Mouse (Mus musculus) ES-E14 (cell line): ENCODE results near the gene Sufu. TPM values are rescaled to one million over a fixed set of nuclear protein-coding genes. Genes with fewer than 3 reads are reported as not detected.

Experiments used
- DNase-seq: peaks from one replicate; pipeline ENCODE4 v3.0.0-alpha.2; 2013; ENCODE audit warnings: low read depth, low spot score
- H3K27ac ChIP-seq: 2 replicates; pipeline ENCODE4 v1.5.1; 2012; ENCODE audit warnings: low read depth, mild to moderate bottlenecking, low read length, moderate library complexity, mixed read lengths; ENCODE audit not compliant: poor library complexity, insufficient read depth, severe bottlenecking
- H3K36me3 ChIP-seq: 2 replicates; pipeline ENCODE4 v1.6.1; 2012; ENCODE audit warnings: mild to moderate bottlenecking, low read length, moderate library complexity, mixed read lengths; ENCODE audit not compliant: control insufficient read depth, poor library complexity, insufficient read depth, severe bottlenecking
- H3K4me1 ChIP-seq, 2 experiments: fragments of 150-350 bp in 1 of 2; sonication (generic) in 1 of 2; 2 replicates each; pipeline ENCODE4 v1.6.1; 2012; ENCODE audit warnings: low read length in 2 of 2, mild to moderate bottlenecking in 1 of 2, mixed read lengths in 1 of 2; ENCODE audit not compliant: control insufficient read depth in 2 of 2, insufficient read depth in 2 of 2, poor library complexity in 1 of 2
- H3K4me3 ChIP-seq, 2 experiments: fragments of 150-350 bp in 1 of 2; sonication (generic) in 1 of 2; 2 replicates each; pipeline ENCODE4 v1.5.1; 2012; ENCODE audit warnings: low read length in 2 of 2, low read depth in 1 of 2, mild to moderate bottlenecking in 1 of 2, mixed read lengths in 1 of 2; ENCODE audit not compliant: insufficient read depth in 1 of 2, poor library complexity in 1 of 2, severe bottlenecking in 1 of 2
- H3K9ac ChIP-seq: 2 replicates; pipeline ENCODE4 v1.6.1; 2012; ENCODE audit warnings: low read depth, mild to moderate bottlenecking, low read length, mixed read lengths; ENCODE audit not compliant: poor library complexity, insufficient read depth, severe bottlenecking
- H3K9me3 ChIP-seq: fragments of 150-350 bp; sonication (generic); 2 replicates; pipeline ENCODE4 v1.6.1; 2012; ENCODE audit warnings: low read depth, mild to moderate bottlenecking, low read length; ENCODE audit not compliant: control insufficient read depth, insufficient read depth
- CHD2 ChIP-seq: IDR thresholded peaks from 2 replicates; pipeline ENCODE4 v1.6.1; 2014; ENCODE audit warnings: mild to moderate bottlenecking, low read depth, low read length, inconsistent platforms
- HCFC1 ChIP-seq: IDR thresholded peaks from 2 replicates; pipeline ENCODE4 v1.6.1; 2012; ENCODE audit warnings: low read length, inconsistent platforms, borderline replicate concordance; ENCODE audit not compliant: insufficient read depth
- MAFK ChIP-seq: IDR thresholded peaks from 2 replicates; pipeline ENCODE4 v1.6.1; 2014; ENCODE audit warnings: mild to moderate bottlenecking, low read depth, low read length, inconsistent platforms; ENCODE audit not compliant: insufficient read depth
- ZC3H11A ChIP-seq: IDR thresholded peaks from 2 replicates; pipeline ENCODE4 v1.6.1; 2012; ENCODE audit warnings: low read depth, mild to moderate bottlenecking, inconsistent platforms, low read length, borderline replicate concordance
- ZNF384 ChIP-seq: IDR thresholded peaks from 2 replicates; pipeline ENCODE4 v1.6.1; 2012; ENCODE audit warnings: low read depth, low read length, inconsistent platforms
- in situ Hi-C, 2 experiments: fragments of 600-800 bp; cut with MboI; formaldehyde crosslinking; loops; one replicate each; pipeline ENCODE4 v1.15.1; 2025; ENCODE audit warnings: low sequenced_read_pairs in 2 of 2, inconsistent platforms in 1 of 2; ENCODE audit not compliant: unreplicated experiment in 2 of 2
- total RNA-seq: library from RNA; depleted of rRNA; stranded (reverse); fragments of 300-350 nt; gene quantifications from 2 replicates; pipeline ENCODE4 v1.2.3, GENCODE M21; 2012

The Sufu gene
- total RNA-seq, 1 experiment, result 14.5 TPM

DNA sequence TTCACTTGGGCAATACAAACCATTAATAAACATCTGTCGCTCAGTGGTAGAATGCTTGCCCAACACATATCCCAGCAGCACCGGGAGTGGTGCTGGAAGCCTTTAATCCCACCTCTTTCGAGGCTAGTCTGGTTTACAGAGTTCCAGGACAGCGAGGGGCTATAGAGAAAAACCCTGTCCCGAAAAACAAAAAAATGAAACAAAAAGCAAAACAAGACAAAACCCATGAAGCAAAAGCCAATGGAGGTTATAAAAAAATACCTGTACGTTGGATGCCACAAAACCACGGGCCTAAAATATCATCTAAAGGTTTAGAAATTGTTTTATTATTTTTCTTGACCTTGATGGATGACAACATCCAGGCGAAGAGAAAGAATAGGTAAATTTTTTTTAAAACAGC lies 587 bp upstream of the Sufu start:
- Histone ChIP-seq H3K9me3 (no peaks in the 10 kb centered on the region), H3K4me3 (peak overlapping the region in 1 of 2 experiments; percentile 83; a peak in 2 of 4 replicates), H3K4me1 (peaks cover 2% of the 10 kb centered on the region in 2 experiments; a peak in 2 of 4 replicates), H3K36me3 (peaks cover 2% of the 10 kb centered on the region; the same call in 1 of the 2 replicates), H3K27ac (no peak overlapping the region), H3K9ac (no peak overlapping the region)
- in situ Hi-C loops, result no loop called here
- TF ChIP-seq CHD2 (no peak), ZNF384 (no peak), HCFC1 (no peak), ZC3H11A (no peak), MAFK (no peak)
- DNase-seq, result no peak

DNA sequence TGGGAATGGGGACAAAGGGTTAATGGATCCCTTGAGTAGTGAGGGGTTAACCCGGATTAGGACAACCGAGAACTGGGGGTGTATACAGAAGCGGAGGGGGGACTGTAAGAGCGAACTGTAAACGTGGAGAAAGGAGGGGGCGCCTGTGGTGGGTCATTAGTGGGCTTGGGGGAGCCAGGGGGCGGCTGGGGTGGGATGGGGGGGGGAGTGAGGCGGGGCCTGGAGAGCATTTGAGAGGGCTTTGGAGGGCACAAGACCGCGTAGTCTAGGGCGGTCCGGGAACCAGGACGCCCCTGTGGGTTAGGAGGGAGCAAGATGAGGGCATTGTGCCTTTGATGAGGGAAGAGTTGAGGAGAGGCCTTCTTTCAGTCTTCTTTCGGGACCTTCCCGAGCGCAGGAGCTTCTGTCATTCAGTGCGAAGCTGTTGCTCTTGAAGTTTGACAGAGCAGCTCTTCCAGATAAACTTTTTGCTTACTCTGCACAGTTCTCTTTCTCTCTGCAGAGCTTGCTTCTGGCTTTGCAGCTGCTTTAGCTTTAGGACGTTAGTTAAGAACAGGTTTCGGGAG lies 823 bp downstream of the Sufu start:
- H3K9ac ChIP-seq, result peak overlapping the region; percentile 81
- H3K9me3 ChIP-seq, result no peaks in the 10 kb centered on the region
- H3K4me3 ChIP-seq, result peak overlapping the region; percentile 79 to 86
- TF ChIP-seq ZNF384, result no peak
- TF ChIP-seq CHD2, result no peak
- no peak for TF ChIP-seq HCFC1
- TF ChIP-seq MAFK, result no peak; the same call in 1 of the 2 replicates
- no peak for TF ChIP-seq ZC3H11A
- peaks cover 0 to 2% of the 10 kb centered on the region in 2 experiments; a peak in 1 of 4 replicates for H3K4me1 ChIP-seq
- no peak overlapping the region for H3K27ac ChIP-seq
- no peak for DNase-seq
- H3K36me3 ChIP-seq, result peaks cover 5% of the 10 kb centered on the region; the same call in 1 of the 2 replicates
- in situ Hi-C loops, result no loop called here

GRCm38 (mm10) chr19:46398401-46398800 lies 1.7 kb downstream of the Sufu start:
- TF ChIP-seq ZC3H11A (no peak), HCFC1 (no peak), ZNF384 (no peak), MAFK (no peak), CHD2 (no peak)
- in situ Hi-C loops, result no loop called here
- Histone ChIP-seq H3K36me3 (peaks cover 5% of the 10 kb centered on the region; the same call in 1 of the 2 replicates), H3K27ac (no peak overlapping the region), H3K4me1 (peaks cover 0 to 2% of the 10 kb centered on the region in 2 experiments; a peak in 1 of 4 replicates), H3K9me3 (no peaks in the 10 kb centered on the region), H3K9ac (no peak overlapping the region), H3K4me3 (no peak overlapping the region)
- no peak for DNase-seq

GRCm38 (mm10) chr19:46399372-46399771 lies 2.7 kb downstream of the Sufu start:
- no peak for DNase-seq
- Histone ChIP-seq H3K4me1 (0 out of 4 replicates have a peak, but pooled peaks cover 0 to 2% of the 10 kb centered on the region in 2 experiments), H3K9me3 (no peaks in the 10 kb centered on the region), H3K4me3 (no peak overlapping the region), H3K27ac (no peak overlapping the region), H3K36me3 (peaks cover 6% of the 10 kb centered on the region; the same call in 1 of the 2 replicates), H3K9ac (no peak overlapping the region)
- TF ChIP-seq ZC3H11A, result no peak
- TF ChIP-seq ZNF384, result no peak
- TF ChIP-seq CHD2, result no peak
- TF ChIP-seq MAFK, result no peak
- no peak for TF ChIP-seq HCFC1
- in situ Hi-C loops, result no loop called here
